Mouse (Mus musculus): ENCODE measurements around the gene Bpifb4. TPM values are rescaled to one million over a fixed set of nuclear protein-coding genes. Genes with fewer than 3 reads are reported as not detected.
A peak's percentile ranks its signal among the peaks of the same experiment; 100 is the strongest.

The Bpifb4 gene
- polyA plus RNA-seq, 1 experiment from 2014 or later = not detected

DNA sequence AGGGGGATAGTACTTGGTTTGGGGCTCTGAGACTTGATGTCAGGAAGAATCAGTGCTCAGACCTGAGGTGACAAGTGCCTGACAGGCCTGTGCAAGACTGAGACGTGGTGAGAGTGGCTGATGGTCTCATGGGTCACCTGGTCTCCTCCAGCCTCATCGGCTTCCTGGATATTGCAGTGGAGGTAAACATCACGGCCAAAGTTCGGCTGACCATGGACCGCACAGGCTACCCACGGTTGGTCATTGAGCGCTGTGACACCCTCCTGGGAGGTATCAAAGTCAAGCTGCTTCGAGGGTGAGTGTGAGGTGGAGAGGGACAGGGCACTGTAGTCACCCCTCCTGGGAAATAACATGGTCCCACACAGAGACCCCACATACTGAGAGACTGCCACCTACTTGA, 6.6 kb downstream of the Bpifb4 start:
- Histone ChIP-seq H3K36me3 (replicated peaks) (no peaks in the 10 kb centered on the region), H3K4me1 (no peaks in the 10 kb centered on the region), H3K4me2 (no peak overlapping the region), H3K9me3 (no peaks in the 10 kb centered on the region), H3K9ac (no peak overlapping the region), H3K27me3 (peaks cover 3% of the 10 kb centered on the region; the same call in 1 of the 2 replicates), H3K4me3 (replicated peaks) (no peak overlapping the region), H3K27ac (no peak overlapping the region)
- no peak for ATAC-seq (ENCODE audit: low FRiP score)
- 85% methylated on average over 8 of the region's 8 CpGs for WGBS

- ATAC-seq (ENCODE audit: low FRiP score) = no peak
- Histone ChIP-seq H3K9me3 (no peaks in the 10 kb centered on the region), H3K4me2 (no peak overlapping the region), H3K9ac (no peak overlapping the region), H3K4me3 (replicated peaks) (no peak overlapping the region), H3K36me3 (replicated peaks) (no peaks in the 10 kb centered on the region), H3K27me3 (peaks cover 3% of the 10 kb centered on the region; the same call in 1 of the 2 replicates), H3K4me1 (no peaks in the 10 kb centered on the region), H3K27ac (no peak overlapping the region)
- 28% methylated on average over 6 of the region's 6 CpGs for WGBS
Measured at GRCm38 (mm10) chr2:153952897-153953296, 14.9 kb downstream of the Bpifb4 start.

DNA sequence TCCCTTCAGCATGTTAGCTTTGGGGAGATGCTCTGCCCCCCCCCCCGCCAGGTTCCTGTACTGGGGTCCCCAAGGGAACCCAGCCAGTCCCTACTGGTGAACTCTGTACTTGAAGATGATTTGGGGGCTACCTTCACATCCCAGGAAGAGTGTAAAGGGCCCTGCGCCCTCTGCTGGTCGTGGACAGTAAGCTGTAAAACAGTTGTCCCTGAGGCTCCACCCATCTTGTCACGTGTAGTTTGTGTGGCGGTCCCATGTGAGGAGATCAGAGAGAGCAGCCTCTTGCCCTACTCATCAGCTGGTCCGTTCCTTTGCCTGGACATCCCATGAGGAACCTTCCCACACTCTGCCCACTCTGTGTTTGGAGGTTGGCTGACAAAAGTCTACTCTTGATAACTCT, 15.8 kb downstream of the Bpifb4 start:
- Histone ChIP-seq H3K4me2 (peak overlapping the region; percentile 40), H3K4me1 (no peaks in the 10 kb centered on the region), H3K9me3 (no peaks in the 10 kb centered on the region), H3K9ac (no peak overlapping the region), H3K27me3 (peaks cover 3% of the 10 kb centered on the region; the same call in 1 of the 2 replicates), H3K27ac (no peak overlapping the region), H3K36me3 (replicated peaks) (no peaks in the 10 kb centered on the region), H3K4me3 (replicated peaks) (no peak overlapping the region)
- ATAC-seq (ENCODE audit: low FRiP score) = 0 out of 2 replicates have a peak, but pooled peaks have one; percentile 39
- WGBS = 7% methylated on average over 6 of the region's 6 CpGs

GRCm38 (mm10) chr2:153962821-153963331, 24.9 kb downstream of the Bpifb4 start:
- ATAC-seq (ENCODE audit: low FRiP score) = no peak
- Histone ChIP-seq H3K4me3 (replicated peaks) (no peak overlapping the region), H3K9me3 (no peaks in the 10 kb centered on the region), H3K4me2 (no peak overlapping the region), H3K9ac (no peak overlapping the region), H3K27me3 (no peaks in the 10 kb centered on the region), H3K36me3 (replicated peaks) (no peaks in the 10 kb centered on the region), H3K4me1 (no peaks in the 10 kb centered on the region), H3K27ac (no peak overlapping the region)
- WGBS = 74% methylated on average over 4 of the region's 4 CpGs

DNA sequence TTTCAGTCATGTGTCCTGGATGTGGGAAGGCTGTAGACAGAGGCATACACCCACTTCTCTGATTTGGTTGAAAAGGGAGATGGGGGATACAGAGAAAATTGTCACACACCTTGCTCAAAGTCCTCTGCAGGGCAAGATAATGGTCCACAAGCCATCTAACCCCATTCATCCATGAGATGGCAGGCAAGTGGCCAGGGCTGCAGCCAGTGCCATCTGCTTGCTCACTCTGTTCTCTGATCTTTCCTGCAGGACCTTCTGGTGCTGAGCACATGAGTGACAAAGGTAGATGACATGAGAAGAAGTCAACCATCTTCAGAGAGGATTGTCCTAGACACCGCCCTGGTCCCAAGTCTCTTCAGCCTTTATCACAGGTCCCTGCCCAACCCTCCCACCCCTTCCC, 25.3 kb downstream of the Bpifb4 start:
- H3K4me3 ChIP-seq (replicated peaks) = no peak overlapping the region
- H3K27me3 ChIP-seq = no peaks in the 10 kb centered on the region
- no peaks in the 10 kb centered on the region for H3K36me3 ChIP-seq (replicated peaks)
- H3K9me3 ChIP-seq = no peaks in the 10 kb centered on the region
- H3K4me2 ChIP-seq = no peak overlapping the region
- H3K9ac ChIP-seq = no peak overlapping the region
- WGBS = 87% methylated on average over 1 of the region's 1 CpGs
- H3K27ac ChIP-seq = no peak overlapping the region
- no peaks in the 10 kb centered on the region for H3K4me1 ChIP-seq
- ATAC-seq (ENCODE audit: low FRiP score) = no peak

- no peak for ATAC-seq (ENCODE audit: low FRiP score)
- Histone ChIP-seq H3K27ac (no peak overlapping the region), H3K4me1 (no peaks in the 10 kb centered on the region), H3K27me3 (no peaks in the 10 kb centered on the region), H3K4me3 (replicated peaks) (no peak overlapping the region), H3K9me3 (no peaks in the 10 kb centered on the region), H3K4me2 (no peak overlapping the region), H3K9ac (no peak overlapping the region), H3K36me3 (replicated peaks) (no peaks in the 10 kb centered on the region)
- WGBS = 54% methylated on average over 5 of the region's 5 CpGs
Measured at GRCm38 (mm10) chr2:153970221-153970620, 32.2 kb downstream of the Bpifb4 start.

DNA sequence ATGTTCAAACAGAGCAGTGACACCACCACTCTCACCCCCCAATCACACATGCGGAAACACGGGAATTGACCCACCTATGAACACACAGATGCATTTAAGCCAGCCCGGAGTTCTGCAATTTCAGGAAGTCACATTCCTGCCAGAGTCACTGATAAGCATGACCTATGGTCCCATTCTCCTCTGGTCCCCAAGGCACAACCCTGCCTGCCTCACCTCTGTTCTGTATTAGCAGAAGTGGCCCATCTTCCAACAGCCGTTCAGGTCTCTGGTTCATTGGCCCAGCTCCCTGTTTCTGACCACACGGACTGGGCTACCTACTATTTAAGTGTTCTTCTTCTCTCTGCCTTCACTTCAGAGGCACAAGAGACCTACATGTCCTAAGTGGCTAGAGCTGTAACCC, 36.6 kb downstream of the Bpifb4 start, which contains the start of gene Bpifa6:
TSS of gene Bpifa6 (plus strand) at position 364 of the 400 bp plus-strand sequence.
- no peaks in the 10 kb centered on the region for H3K9me3 ChIP-seq
- H3K36me3 ChIP-seq (replicated peaks) = no peaks in the 10 kb centered on the region
- H3K4me1 ChIP-seq = no peaks in the 10 kb centered on the region
- no peaks in the 10 kb centered on the region for H3K27me3 ChIP-seq
- H3K4me3 ChIP-seq (replicated peaks) = no peak within 1 kb of the TSS
- H3K9ac ChIP-seq = no peak within 1 kb of the TSS
- no peak within 1 kb of the TSS for H3K27ac ChIP-seq
- 85% methylated on average over 5 of the region's 5 CpGs for WGBS
- no peak for ATAC-seq (ENCODE audit: low FRiP score)
- no peak within 1 kb of the TSS for H3K4me2 ChIP-seq

GRCm38 (mm10) chr2:153995770-153996169, 57.8 kb downstream of the Bpifb4 start:
- Histone ChIP-seq H3K27me3 (no peaks in the 10 kb centered on the region), H3K9me3 (no peaks in the 10 kb centered on the region), H3K4me1 (no peaks in the 10 kb centered on the region), H3K4me3 (replicated peaks) (no peak overlapping the region), H3K27ac (no peak overlapping the region), H3K9ac (no peak overlapping the region), H3K4me2 (no peak overlapping the region), H3K36me3 (replicated peaks) (no peaks in the 10 kb centered on the region)
- peak; percentile 46; the same call in 1 of the 2 replicates for ATAC-seq (ENCODE audit: low FRiP score)
- 3% methylated on average over 7 of the region's 7 CpGs for WGBS

- WGBS = 86% methylated on average over 3 of the region's 3 CpGs
- Histone ChIP-seq H3K4me1 (0 out of 2 replicates have a peak, but pooled peaks cover 5% of the 10 kb centered on the region), H3K27ac (no peak overlapping the region), H3K27me3 (no peaks in the 10 kb centered on the region), H3K9ac (no peak overlapping the region), H3K36me3 (replicated peaks) (no peaks in the 10 kb centered on the region), H3K9me3 (no peaks in the 10 kb centered on the region), H3K4me2 (no peak overlapping the region), H3K4me3 (replicated peaks) (no peak overlapping the region)
- ATAC-seq (ENCODE audit: low FRiP score) = no peak
Measured at GRCm38 (mm10) chr2:154000501-154000900, 62.5 kb downstream of the Bpifb4 start.

- Histone ChIP-seq H3K27me3 (no peaks in the 10 kb centered on the region), H3K9me3 (no peaks in the 10 kb centered on the region), H3K36me3 (replicated peaks) (no peaks in the 10 kb centered on the region), H3K27ac (no peak overlapping the region), H3K4me1 (0 out of 2 replicates have a peak, but pooled peaks cover 5% of the 10 kb centered on the region), H3K9ac (no peak overlapping the region), H3K4me2 (no peak overlapping the region), H3K4me3 (replicated peaks) (no peak overlapping the region)
- ATAC-seq (ENCODE audit: low FRiP score) = no peak
Measured at GRCm38 (mm10) chr2:154001056-154001455, 63.0 kb downstream of the Bpifb4 start.

DNA sequence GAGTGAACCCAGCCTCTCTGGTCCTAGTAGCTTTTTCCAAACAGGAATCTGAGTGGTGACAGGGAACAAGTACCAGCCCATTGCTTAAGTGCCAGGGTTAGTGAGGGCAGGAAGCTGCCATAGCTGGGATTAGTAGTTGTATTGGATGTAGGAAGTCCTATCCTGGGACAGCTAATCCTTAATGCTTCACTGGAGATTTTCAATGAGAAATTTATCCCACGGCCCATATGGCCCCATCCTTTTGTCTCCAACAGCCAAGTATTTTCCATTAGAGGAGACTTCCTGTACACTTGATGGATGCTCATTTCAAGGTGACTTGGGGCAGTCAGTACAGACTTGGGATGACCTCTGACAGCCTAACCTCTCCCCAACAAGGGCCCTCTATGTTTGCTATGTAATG, 66.4 kb downstream of the Bpifb4 start:
- no peaks in the 10 kb centered on the region for H3K36me3 ChIP-seq (replicated peaks)
- no peak overlapping the region for H3K4me3 ChIP-seq (replicated peaks)
- no peak overlapping the region for H3K27ac ChIP-seq
- no peak for ATAC-seq (ENCODE audit: low FRiP score)
- no peaks in the 10 kb centered on the region for H3K27me3 ChIP-seq
- H3K9me3 ChIP-seq = no peaks in the 10 kb centered on the region
- no peak overlapping the region for H3K4me2 ChIP-seq
- H3K4me1 ChIP-seq = 0 out of 2 replicates have a peak, but pooled peaks cover 5% of the 10 kb centered on the region
- no peak overlapping the region for H3K9ac ChIP-seq
- 25% methylated on average over 1 of the region's 1 CpGs for WGBS

DNA sequence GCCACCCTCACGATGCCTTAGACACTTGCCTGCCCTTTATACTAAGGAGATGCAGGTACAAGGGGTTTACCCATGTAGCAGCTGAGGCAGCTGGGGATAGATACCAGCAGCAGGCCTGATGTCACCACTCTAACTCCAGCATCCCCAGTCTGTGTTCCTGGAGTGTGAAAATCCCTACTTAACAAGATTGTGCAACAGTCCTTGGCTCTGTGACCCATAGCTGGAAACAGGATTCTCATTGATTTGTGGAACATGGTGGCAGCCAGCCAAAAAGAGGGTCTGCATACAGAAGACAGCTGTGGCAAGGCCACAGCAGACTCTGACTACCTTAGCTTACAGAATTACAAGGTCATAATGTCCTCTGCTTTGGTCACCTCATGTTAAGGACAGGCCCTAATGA, 67.1 kb downstream of the Bpifb4 start:
- Histone ChIP-seq H3K9ac (no peak overlapping the region), H3K4me2 (no peak overlapping the region), H3K4me3 (replicated peaks) (no peak overlapping the region), H3K27ac (no peak overlapping the region), H3K4me1 (0 out of 2 replicates have a peak, but pooled peaks cover 5% of the 10 kb centered on the region), H3K36me3 (replicated peaks) (no peaks in the 10 kb centered on the region), H3K27me3 (no peaks in the 10 kb centered on the region), H3K9me3 (no peaks in the 10 kb centered on the region)
- WGBS = 85% methylated on average over 1 of the region's 1 CpGs
- no peak for ATAC-seq (ENCODE audit: low FRiP score)

DNA sequence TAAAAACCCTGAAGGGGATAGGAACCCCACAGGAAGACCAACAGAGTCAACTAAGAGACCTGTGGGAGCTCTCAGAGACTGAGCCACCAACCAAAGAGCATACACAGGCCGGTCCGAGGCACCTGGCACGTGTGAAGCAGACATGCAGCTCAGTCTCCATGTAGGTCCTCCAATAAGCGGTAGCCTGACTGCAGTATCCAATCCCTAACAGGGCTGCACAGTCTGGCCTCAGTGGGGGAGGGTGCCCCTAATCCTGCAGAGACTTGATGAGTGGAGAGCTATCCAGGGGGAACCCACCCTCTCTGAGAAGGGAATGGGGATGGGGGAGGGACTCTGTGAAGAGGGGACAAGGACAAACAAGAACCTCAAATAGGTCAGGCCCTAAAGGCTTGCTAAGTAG, 67.7 kb downstream of the Bpifb4 start:
- ATAC-seq (ENCODE audit: low FRiP score) = no peak
- H3K27ac ChIP-seq = no peak overlapping the region
- 75% methylated on average over 4 of the region's 4 CpGs for WGBS
- no peak overlapping the region for H3K4me2 ChIP-seq
- H3K4me1 ChIP-seq = 0 out of 2 replicates have a peak, but pooled peaks cover 5% of the 10 kb centered on the region
- no peaks in the 10 kb centered on the region for H3K9me3 ChIP-seq
- H3K36me3 ChIP-seq (replicated peaks) = no peaks in the 10 kb centered on the region
- no peaks in the 10 kb centered on the region for H3K27me3 ChIP-seq
- H3K9ac ChIP-seq = no peak overlapping the region
- no peak overlapping the region for H3K4me3 ChIP-seq (replicated peaks)

Data from forebrain, embryonic 12.5 days (tissue).